Mouse (Mus musculus) liver, adult 2 months (tissue): ENCODE results near the gene Gm43720. TPM values are rescaled to one million over a fixed set of nuclear protein-coding genes. Genes with fewer than 3 reads are reported as not detected.

Experiments used
- DNase-seq: peaks from one replicate; pipeline ENCODE4 v3.0.0-alpha.2; 2011; ENCODE audit warnings: low read depth, low spot score; ENCODE audit errors: extremely low read depth
- H3K27ac ChIP-seq: fragments of 200-500 bp; replicated peaks from 2 replicates; pipeline ENCODE4 v1.5.1; 2012; ENCODE audit warnings: low read depth, mild to moderate bottlenecking, control low read depth, inconsistent platforms, low read length; ENCODE audit not compliant: insufficient read depth
- H3K27me3 ChIP-seq: fragments of 200-500 bp; 2 replicates; pipeline ENCODE4 v1.6.1; 2012; ENCODE audit warnings: mild to moderate bottlenecking, moderate library complexity, low read length, inconsistent platforms; ENCODE audit not compliant: control insufficient read depth, insufficient read depth
- H3K36me3 ChIP-seq: fragments of 200-500 bp; 2 replicates; pipeline ENCODE4 v1.6.1; 2012; ENCODE audit warnings: low read length, inconsistent platforms; ENCODE audit not compliant: control insufficient read depth, insufficient read depth
- H3K4me1 ChIP-seq: fragments of 200-500 bp; 2 replicates; pipeline ENCODE4 v1.6.1; 2011; ENCODE audit warnings: low read length; ENCODE audit not compliant: control insufficient read depth, insufficient read depth
- H3K4me3 ChIP-seq: fragments of 200-500 bp; 2 replicates; pipeline ENCODE4 v1.5.1; 2011; ENCODE audit warnings: low read depth, mild to moderate bottlenecking, control low read depth, low read length, moderate library complexity; ENCODE audit not compliant: insufficient read depth
- H3K79me2 ChIP-seq: fragments of 200-500 bp; 2 replicates; pipeline ENCODE4 v1.6.1; 2012; ENCODE audit warnings: inconsistent platforms, mild to moderate bottlenecking, low read length, moderate library complexity; ENCODE audit not compliant: control insufficient read depth, insufficient read depth
- H3K9ac ChIP-seq: fragments of 200-500 bp; 2 replicates; pipeline ENCODE4 v1.6.1; 2012; ENCODE audit warnings: low read depth, mild to moderate bottlenecking, control low read depth, inconsistent platforms, low read length
- CTCF ChIP-seq: fragments of 200-500 bp; IDR thresholded peaks from 2 replicates; pipeline ENCODE4 v1.5.1; 2011; ENCODE audit warnings: low read depth, low read length, control low read depth
- POLR2A ChIP-seq: fragments of 200-500 bp; IDR thresholded peaks from 2 replicates; pipeline ENCODE4 v1.6.1; 2011; ENCODE audit warnings: low read length, control low read depth; ENCODE audit not compliant: insufficient read depth; ENCODE audit errors: extremely low read depth
- WGBS: fragments of 180-500 bp; shearing (Covaris S2); methylation state at CpG from one replicate; pipeline ENCODE4 v1.1.7; 2018; 5-methylcytosine and 5-hydroxymethylcytosine counted together
- polyA plus RNA-seq: library from polyadenylated mRNA; depleted of rRNA; stranded (reverse); fragments of >200 nt; gene quantifications from 2 replicates; pipeline ENCODE4 v1.2.3, GENCODE M21; 2012
- total RNA-seq: library from RNA; depleted of rRNA; stranded (reverse); fragments of >200 nt; gene quantifications from 2 replicates; pipeline ENCODE4 v1.2.3, GENCODE M21; 2014

Gm43720 gene
- total and polyA plus RNA-seq, 2 experiments: not detected

GRCm38 (mm10) chr5:138274186-138274585 lies 5.6 kb downstream of the Gm43720 start:
- DNase-seq: no peak
- TF ChIP-seq POLR2A: no peak
- TF ChIP-seq CTCF: no peak
- Histone ChIP-seq H3K4me1 (no peaks in the 10 kb centered on the region), H3K79me2 (no peaks in the 10 kb centered on the region), H3K27me3 (peaks cover 5% of the 10 kb centered on the region; the same call in 1 of the 2 replicates), H3K27ac (no peak overlapping the region), H3K36me3 (no peaks in the 10 kb centered on the region), H3K4me3 (no peak overlapping the region), H3K9ac (no peak overlapping the region)
- whole genome bisulfite sequencing: 81% methylated on average over 8 of the region's 8 CpGs

GRCm38 (mm10) chr5:138272409-138272923 lies 7.3 kb downstream of the Gm43720 start, which contains the start of gene Gal3st4:
TSS of gene Gal3st4 (minus strand) at chr5:138272840.
- no peak for DNase-seq
- TF ChIP-seq POLR2A (no peak), CTCF (no peak)
- Histone ChIP-seq H3K4me1 (no peaks in the 10 kb centered on the region), H3K9ac (no peak within 1 kb of the TSS), H3K4me3 (no peak within 1 kb of the TSS), H3K27me3 (peaks cover 5% of the 10 kb centered on the region; the same call in 1 of the 2 replicates), H3K79me2 (no peaks in the 10 kb centered on the region), H3K36me3 (no peaks in the 10 kb centered on the region), H3K27ac (no peak within 1 kb of the TSS)
- WGBS: 5% methylated on average over 12 of the region's 12 CpGs

GRCm38 (mm10) chr5:138271232-138271631 lies 8.5 kb downstream of the Gm43720 start:
- Histone ChIP-seq H3K36me3 (no peaks in the 10 kb centered on the region), H3K27me3 (peaks cover 5% of the 10 kb centered on the region; the same call in 1 of the 2 replicates), H3K79me2 (no peaks in the 10 kb centered on the region), H3K27ac (no peak overlapping the region), H3K4me1 (no peaks in the 10 kb centered on the region), H3K4me3 (no peak overlapping the region), H3K9ac (no peak overlapping the region)
- TF ChIP-seq POLR2A: no peak
- TF ChIP-seq CTCF: no peak
- no peak for DNase-seq
- 44% methylated on average over 3 of the region's 3 CpGs for WGBS

GRCm38 (mm10) chr5:138268980-138269379 lies 10.8 kb downstream of the Gm43720 start:
- Histone ChIP-seq H3K4me1 (0 out of 2 replicates have a peak, but pooled peaks cover 1% of the 10 kb centered on the region), H3K4me3 (no peak overlapping the region), H3K9ac (no peak overlapping the region), H3K36me3 (no peaks in the 10 kb centered on the region), H3K27ac (no peak overlapping the region), H3K79me2 (no peaks in the 10 kb centered on the region), H3K27me3 (peaks cover 5% of the 10 kb centered on the region; the same call in 1 of the 2 replicates)
- 74% methylated on average over 4 of the region's 4 CpGs for WGBS
- TF ChIP-seq CTCF (no peak), POLR2A (no peak)
- no peak for DNase-seq

GRCm38 (mm10) chr5:138267114-138267513 lies 12.6 kb downstream of the Gm43720 start:
- H3K4me3 ChIP-seq: no peak overlapping the region
- peaks cover 7% of the 10 kb centered on the region for H3K4me1 ChIP-seq
- TF ChIP-seq CTCF (no peak), POLR2A (no peak)
- H3K27ac ChIP-seq: no peak overlapping the region
- H3K79me2 ChIP-seq: no peaks in the 10 kb centered on the region
- whole genome bisulfite sequencing: 94% methylated on average over 3 of the region's 3 CpGs
- no peak for DNase-seq
- no peak overlapping the region for H3K9ac ChIP-seq
- H3K36me3 ChIP-seq: no peaks in the 10 kb centered on the region
- H3K27me3 ChIP-seq: peaks cover 5% of the 10 kb centered on the region; the same call in 1 of the 2 replicates

- no peak overlapping the region for H3K4me3 ChIP-seq
- WGBS: 98% methylated on average over 4 of the region's 4 CpGs
These were observed 14.0 kb downstream of the Gm43720 start for GRCm38 (mm10) chr5:138265712-138266111.

More at GRCm38 (mm10) chr5:138265712-138266111, 14.0 kb downstream of the Gm43720 start:
- TF ChIP-seq POLR2A (no peak), CTCF (no peak)
- peaks cover 3% of the 10 kb centered on the region; the same call in 1 of the 2 replicates for H3K27me3 ChIP-seq
- no peak overlapping the region for H3K27ac ChIP-seq
- H3K79me2 ChIP-seq: no peaks in the 10 kb centered on the region
- DNase-seq: no peak
- H3K4me1 ChIP-seq: peaks cover 7% of the 10 kb centered on the region
- no peaks in the 10 kb centered on the region for H3K36me3 ChIP-seq
- H3K9ac ChIP-seq: no peak overlapping the region
